Mouse (Mus musculus) stomach, postnatal 0 days (tissue): ENCODE measurements around the gene Rassf8. TPM values are rescaled to one million over a fixed set of nuclear protein-coding genes. Genes with fewer than 3 reads are reported as not detected.

ENCODE experiments used
- ATAC-seq: fragments of 200-750 bp; cut with Nextera tagmentation; 2 replicates; pipeline ENCODE4 v1.8.0; 2017; ENCODE audit not compliant: low FRiP score, low TSS enrichment
- DNase-seq: peaks from one replicate; pipeline ENCODE4 v3.0.0-alpha.2; 2016; ENCODE audit warnings: low spot score
- H3K27ac ChIP-seq: fragments of 300-500 bp; sonication (generic); replicated peaks from 2 replicates; pipeline ENCODE4 v1.5.1; 2014; ENCODE audit warnings: mild to moderate bottlenecking, control low read depth
- H3K27me3 ChIP-seq: fragments of 300-500 bp; sonication (generic); 2 replicates; pipeline ENCODE4 v1.6.1; 2014; ENCODE audit warnings: low read length; ENCODE audit not compliant: control insufficient read depth, insufficient read depth
- H3K36me3 ChIP-seq: fragments of 300-500 bp; sonication (generic); 2 replicates; pipeline ENCODE4 v1.6.1; 2014; ENCODE audit warnings: low read length, mixed read lengths; ENCODE audit not compliant: control insufficient read depth, insufficient read depth
- H3K4me1 ChIP-seq: fragments of 300-500 bp; sonication (generic); replicated peaks from 2 replicates; pipeline ENCODE4 v1.6.1; 2014; ENCODE audit warnings: antibody characterized with exemption; ENCODE audit not compliant: control insufficient read depth, insufficient read depth
- H3K4me2 ChIP-seq: fragments of 300-500 bp; sonication (generic); replicated peaks from 2 replicates; pipeline ENCODE4 v1.6.1; 2014; ENCODE audit warnings: low read depth, mild to moderate bottlenecking, control low read depth, moderate library complexity
- H3K4me3 ChIP-seq: fragments of 300-500 bp; sonication (generic); 2 replicates; pipeline ENCODE4 v1.5.1; 2014; ENCODE audit warnings: low read depth, low read length, control low read depth
- H3K9ac ChIP-seq: fragments of 300-500 bp; sonication (generic); 2 replicates; pipeline ENCODE4 v1.6.1; 2014; ENCODE audit warnings: mild to moderate bottlenecking, low read length, control low read depth, mixed read lengths
- H3K9me3 ChIP-seq: fragments of 300-500 bp; sonication (generic); 2 replicates; pipeline ENCODE4 v1.6.1; 2016; ENCODE audit warnings: low read length; ENCODE audit not compliant: control insufficient read depth
- CTCF ChIP-seq: IDR thresholded peaks from 2 replicates; pipeline ENCODE4 v1.5.1; 2016; ENCODE audit warnings: antibody characterized with exemption, low read depth, mild to moderate bottlenecking, moderate library complexity
- EP300 ChIP-seq: optimal IDR thresholded peaks from 2 replicates; pipeline ENCODE3; 2016; ENCODE audit warnings: antibody characterized with exemption
- WGBS: fragments of 180-500 bp; shearing (Covaris S2); extraction: QIAGEN DNeasy Blood & Tissue Kit; methylation state at CpG from one replicate; pipeline ENCODE4 v1.1.7; 2014; 5-methylcytosine and 5-hydroxymethylcytosine counted together
- polyA plus RNA-seq: library from polyadenylated mRNA; unstranded; fragments of >200 nt; fragmentation: Nextera tagmentation; extraction: Ambion mirVana; gene quantifications from 2 replicates; pipeline ENCODE4 v1.2.1, GENCODE M21; 2015

Rassf8 gene
- polyA plus RNA-seq, 1 experiment from 2014 or later = 5.9 TPM

DNA sequence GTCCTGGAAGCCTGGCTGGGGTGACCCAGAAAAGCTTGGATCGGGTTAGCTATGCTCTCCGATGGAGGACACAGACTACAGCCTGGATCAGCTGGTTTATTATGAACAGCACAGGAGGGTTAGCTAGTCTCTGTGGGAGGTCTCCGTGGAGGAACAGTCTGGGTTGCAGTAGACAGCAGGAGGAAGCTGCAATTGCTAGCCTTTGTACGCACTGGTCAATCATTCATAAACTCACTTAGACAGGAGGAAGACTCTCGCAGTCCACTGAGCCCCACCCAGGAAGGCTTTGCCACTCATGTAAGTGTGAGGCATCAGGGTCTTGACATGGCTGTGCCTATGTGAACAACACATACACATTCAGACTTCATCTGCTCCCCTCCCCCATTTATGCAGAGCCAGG, 35.2 kb upstream of the Rassf8 start:
- H3K9me3 ChIP-seq = no peaks in the 10 kb centered on the region
- 58% methylated on average over 5 of the region's 5 CpGs for WGBS
- TF ChIP-seq CTCF (no peak), EP300 (no peak)
- DNase-seq (no peak), ATAC-seq (no peak)
- H3K4me2 ChIP-seq = no peak overlapping the region
- H3K36me3 ChIP-seq = no peaks in the 10 kb centered on the region
- H3K9ac ChIP-seq = no peak overlapping the region
- no peaks in the 10 kb centered on the region for H3K4me1 ChIP-seq
- no peaks in the 10 kb centered on the region for H3K27me3 ChIP-seq
- no peak overlapping the region for H3K4me3 ChIP-seq
- H3K27ac ChIP-seq = no peak overlapping the region

DNA sequence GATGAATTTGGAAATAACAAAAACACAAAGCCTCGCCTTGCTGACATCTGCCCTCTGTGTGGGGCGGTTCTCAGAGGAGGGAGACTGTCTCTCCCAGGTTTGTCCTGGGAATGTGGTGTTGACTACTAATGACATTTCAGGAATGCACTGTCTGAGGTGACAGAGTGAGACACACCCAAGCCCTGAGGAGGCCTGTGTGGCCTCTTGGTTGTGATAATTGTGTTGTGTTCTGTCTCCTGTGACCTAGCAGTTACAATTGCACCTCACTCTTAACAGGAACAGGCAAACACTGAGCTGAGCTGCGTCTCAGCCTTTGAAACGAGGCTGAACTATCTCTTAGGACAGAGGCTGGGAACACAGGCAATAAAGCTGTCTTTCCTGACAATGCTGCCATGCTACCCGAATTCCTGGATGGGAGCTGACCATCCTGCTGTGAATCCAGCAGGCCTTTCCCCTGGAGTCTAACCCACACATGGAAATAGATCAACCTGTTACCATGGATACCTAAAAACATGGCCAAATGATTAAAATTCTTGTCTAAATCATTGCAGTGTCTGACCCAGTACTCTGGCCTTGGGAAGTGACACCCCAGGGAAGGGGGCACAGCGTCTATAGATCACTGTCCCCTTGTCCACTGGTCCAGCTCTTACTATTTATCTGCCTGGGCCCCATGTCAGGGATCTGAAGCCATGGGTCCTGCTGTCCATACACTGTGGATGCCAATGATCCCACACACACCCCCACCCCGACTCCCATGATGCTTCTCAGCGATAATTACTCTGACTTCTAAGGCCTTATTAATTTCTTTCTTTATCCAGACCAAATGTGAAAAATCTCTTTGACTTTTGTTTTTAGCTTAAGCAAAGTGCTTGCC, 33.1 kb upstream of the Rassf8 start:
- Histone ChIP-seq H3K9ac (no peak overlapping the region), H3K9me3 (no peaks in the 10 kb centered on the region), H3K36me3 (no peaks in the 10 kb centered on the region), H3K27ac (no peak overlapping the region), H3K4me1 (no peaks in the 10 kb centered on the region), H3K27me3 (no peaks in the 10 kb centered on the region), H3K4me2 (no peak overlapping the region), H3K4me3 (no peak overlapping the region)
- ATAC-seq = no peak
- no peak for TF ChIP-seq CTCF
- TF ChIP-seq EP300 = no peak
- WGBS = 56% methylated on average over 8 of the region's 8 CpGs
- DNase-seq = no peak

DNA sequence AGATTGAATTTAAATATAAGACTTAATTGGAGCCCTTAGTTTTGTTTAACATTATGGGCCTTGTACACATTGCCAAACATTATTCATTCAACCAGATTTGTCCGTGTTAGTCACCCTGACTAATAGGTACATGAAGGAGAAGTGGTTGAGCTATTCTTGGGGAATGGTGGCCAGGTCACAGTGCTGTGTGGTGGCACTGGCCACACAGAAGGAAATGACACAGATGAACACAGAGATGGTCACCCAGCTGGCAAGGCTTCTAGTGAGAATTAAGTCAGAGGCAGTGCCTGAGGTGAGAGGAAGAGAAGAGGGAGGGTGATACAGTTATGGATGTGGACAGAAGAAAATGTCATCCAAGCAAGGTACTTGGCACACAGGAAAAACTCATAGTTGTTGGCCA, 32.4 kb upstream of the Rassf8 start:
- no peaks in the 10 kb centered on the region for H3K4me1 ChIP-seq
- H3K27ac ChIP-seq = no peak overlapping the region
- H3K27me3 ChIP-seq = no peaks in the 10 kb centered on the region
- no peak overlapping the region for H3K9ac ChIP-seq
- no peak for DNase-seq
- 31% methylated on average over 1 of the region's 1 CpGs for WGBS
- TF ChIP-seq EP300 (no peak), CTCF (no peak)
- no peaks in the 10 kb centered on the region for H3K36me3 ChIP-seq
- no peak for ATAC-seq
- H3K9me3 ChIP-seq = no peaks in the 10 kb centered on the region
- no peak overlapping the region for H3K4me3 ChIP-seq
- no peak overlapping the region for H3K4me2 ChIP-seq

DNA sequence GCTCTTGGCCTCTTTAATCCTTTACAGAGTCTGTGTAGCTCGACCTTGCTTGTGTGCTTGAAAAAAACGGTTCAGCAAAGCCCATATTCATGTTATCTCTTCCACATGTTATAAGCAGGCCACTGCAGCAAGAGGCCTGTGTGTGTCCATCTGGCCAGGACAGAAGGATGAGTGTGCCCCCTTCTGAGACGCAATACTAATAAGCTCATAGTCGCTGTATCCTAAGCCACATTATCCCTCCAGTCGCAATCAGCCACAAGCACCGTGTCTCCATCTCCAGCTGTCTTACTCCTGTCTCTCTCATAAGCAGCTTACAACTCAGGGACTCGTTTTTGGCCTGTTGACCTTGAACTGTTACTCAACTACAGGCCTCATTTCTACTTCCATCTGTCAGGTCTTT, 24.0 kb upstream of the Rassf8 start:
- Histone ChIP-seq H3K9ac (no peak overlapping the region), H3K4me1 (no peaks in the 10 kb centered on the region), H3K9me3 (no peaks in the 10 kb centered on the region), H3K27ac (no peak overlapping the region), H3K4me2 (no peak overlapping the region), H3K4me3 (no peak overlapping the region), H3K36me3 (no peaks in the 10 kb centered on the region), H3K27me3 (no peaks in the 10 kb centered on the region)
- DNase-seq = no peak
- ATAC-seq = no peak
- 53% methylated on average over 7 of the region's 7 CpGs for WGBS
- no peak for TF ChIP-seq CTCF
- no peak for TF ChIP-seq EP300

DNA sequence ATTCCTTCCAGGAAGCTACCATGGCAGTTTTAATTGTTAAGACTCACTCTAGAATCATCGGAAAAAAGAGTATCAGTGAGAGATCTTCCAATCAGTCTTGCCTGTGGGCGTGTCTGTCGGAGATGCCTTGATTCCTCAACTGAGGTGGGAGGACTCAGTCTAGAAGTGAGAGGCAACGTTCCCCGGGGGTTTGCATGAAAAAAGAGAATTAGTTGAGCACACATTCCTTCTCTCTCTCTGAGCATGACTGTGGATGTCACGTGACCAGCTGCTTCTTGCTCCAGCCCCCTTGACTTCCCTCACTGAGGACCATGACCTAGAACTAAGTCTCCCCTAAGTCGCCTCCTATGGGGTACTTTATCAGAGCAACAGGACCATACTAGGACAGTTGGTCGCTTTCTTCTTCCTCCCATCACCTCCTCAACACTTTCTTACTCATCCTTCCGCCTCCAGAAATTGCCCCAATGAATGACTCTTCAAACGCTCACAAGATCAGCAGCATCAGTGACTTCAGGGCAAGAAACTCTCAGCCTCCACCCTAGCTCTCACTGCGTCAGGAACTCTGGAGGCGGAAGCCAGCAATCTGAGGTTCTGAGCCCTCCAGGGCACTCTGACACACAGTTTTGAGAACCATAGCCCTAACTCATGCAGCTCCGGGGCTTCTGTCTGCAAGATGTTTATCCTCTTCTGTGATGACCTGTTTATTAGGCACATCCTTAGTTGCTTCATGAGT, 23.3 kb upstream of the Rassf8 start:
- 77% methylated on average over 13 of the region's 13 CpGs for WGBS
- no peak for DNase-seq
- no peak overlapping the region for H3K9ac ChIP-seq
- no peak overlapping the region for H3K4me3 ChIP-seq
- no peaks in the 10 kb centered on the region for H3K9me3 ChIP-seq
- no peak overlapping the region for H3K4me2 ChIP-seq
- H3K27ac ChIP-seq = no peak overlapping the region
- H3K36me3 ChIP-seq = no peaks in the 10 kb centered on the region
- TF ChIP-seq CTCF (no peak), EP300 (no peak)
- H3K4me1 ChIP-seq = no peaks in the 10 kb centered on the region
- H3K27me3 ChIP-seq = no peaks in the 10 kb centered on the region
- no peak for ATAC-seq

- Histone ChIP-seq H3K4me2 (no peak overlapping the region), H3K4me1 (no peaks in the 10 kb centered on the region), H3K9me3 (no peaks in the 10 kb centered on the region), H3K27ac (no peak overlapping the region), H3K4me3 (no peak overlapping the region), H3K27me3 (no peaks in the 10 kb centered on the region), H3K9ac (no peak overlapping the region), H3K36me3 (no peaks in the 10 kb centered on the region)
- DNase-seq = no peak
- 60% methylated on average over 10 of the region's 10 CpGs for WGBS
- ATAC-seq = no peak
- no peak for TF ChIP-seq CTCF
- no peak for TF ChIP-seq EP300
These were observed 20.7 kb upstream of the Rassf8 start for GRCm38 (mm10) chr6:145725849-145726248.
